Mouse (Mus musculus): ENCODE results near the gene Ppie.
"Not testable (repeated sequence)": the region's sequence is repeated elsewhere in the genome, so short reads cannot be mapped to it uniquely, and the experiment has no call there.

The Ppie gene

GRCm38 (mm10) chr4:123114651-123115050 lies 25.1 kb downstream of the Ppie start:
- not testable (repeated sequence) for DNase-seq (ENCODE audit: low spot score)

DNA sequence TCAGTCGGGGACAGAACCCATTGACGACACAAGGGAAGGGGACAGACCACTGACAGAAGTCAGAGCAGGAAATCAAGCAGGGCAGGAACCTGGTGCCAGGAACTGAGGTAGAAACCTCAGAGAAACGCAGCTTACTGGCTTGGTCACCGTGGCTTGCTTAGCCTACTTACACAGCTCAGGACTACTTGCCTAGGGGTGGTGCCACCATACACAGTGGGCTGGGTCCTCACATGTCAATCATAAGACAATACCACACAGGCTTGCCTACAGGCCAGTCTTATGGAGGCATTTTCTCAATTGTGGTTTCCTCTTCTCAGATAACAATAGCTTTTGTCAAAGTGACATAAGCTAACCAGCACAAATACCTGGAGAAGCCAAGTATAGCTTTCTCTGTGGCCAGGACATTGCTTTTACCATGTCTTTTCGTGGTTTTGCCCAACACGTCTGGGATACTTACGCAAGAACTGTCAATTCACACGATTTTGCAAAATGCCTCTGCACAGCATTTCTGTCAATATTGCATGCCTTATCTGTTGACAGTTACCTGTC lies 27.5 kb downstream of the Ppie start:
- no peak for DNase-seq (ENCODE audit: low spot score)

GRCm38 (mm10) chr4:123111275-123111983 lies 28.3 kb downstream of the Ppie start:
- DNase-seq (ENCODE audit: low spot score), result not testable (repeated sequence)

GRCm38 (mm10) chr4:123110751-123111150 lies 29.0 kb downstream of the Ppie start:
- no peak for DNase-seq (ENCODE audit: low spot score)

DNA sequence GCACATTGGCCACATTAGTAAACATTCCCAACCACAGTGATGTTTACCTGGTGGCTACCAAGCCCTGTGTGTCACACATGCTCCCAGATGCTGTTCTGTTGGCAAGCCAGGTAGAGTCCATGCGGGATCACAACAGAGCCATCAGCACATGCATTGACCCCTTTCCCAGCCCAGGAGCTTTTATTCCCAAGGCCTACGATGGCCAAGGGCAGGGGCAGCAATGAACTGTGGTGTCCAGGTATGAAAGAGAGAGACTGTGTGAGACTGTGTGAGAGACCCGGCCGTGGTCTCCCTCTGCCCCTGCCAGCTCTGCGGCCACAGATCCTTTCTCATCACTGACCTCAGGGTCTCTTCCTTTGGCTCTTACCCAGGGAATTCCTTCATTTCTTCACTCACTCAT lies 31.7 kb downstream of the Ppie start:
- DNase-seq (ENCODE audit: low spot score), result no peak

- no peak for DNase-seq (ENCODE audit: low spot score)
Observed at GRCm38 (mm10) chr4:123106864-123107263, 32.9 kb downstream of the Ppie start.

DNA sequence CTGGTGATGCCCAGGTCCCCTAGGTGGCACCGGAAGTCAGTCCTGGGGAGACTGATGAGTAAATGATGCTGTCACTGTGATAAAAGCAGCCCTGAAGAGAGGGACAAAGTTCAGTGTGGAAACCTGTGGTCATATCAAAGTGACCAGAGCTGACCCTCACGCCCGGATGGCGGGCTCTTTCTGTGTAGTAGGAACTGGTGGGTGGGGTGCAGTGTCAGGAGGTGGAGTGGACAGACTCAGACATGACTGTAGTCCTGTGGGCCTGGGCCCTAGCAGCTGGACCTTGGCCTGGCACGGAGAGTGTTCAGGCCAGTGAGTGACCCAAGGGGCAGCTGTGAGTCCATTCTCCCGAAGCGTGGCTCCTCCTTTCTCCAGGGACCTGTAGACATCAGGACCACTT lies 33.8 kb downstream of the Ppie start:
- DNase-seq (ENCODE audit: low spot score), result not testable (repeated sequence)

GRCm38 (mm10) chr4:123105451-123105790 lies 34.3 kb downstream of the Ppie start:
- no peak for DNase-seq (ENCODE audit: low spot score)

GRCm38 (mm10) chr4:123104651-123105450 lies 34.9 kb downstream of the Ppie start, which contains the start of gene Bmp8b:
Gene Bmp8b (plus strand): TSS chr4:123105165.
- DNase-seq (ENCODE audit: low spot score), result no peak

DNA sequence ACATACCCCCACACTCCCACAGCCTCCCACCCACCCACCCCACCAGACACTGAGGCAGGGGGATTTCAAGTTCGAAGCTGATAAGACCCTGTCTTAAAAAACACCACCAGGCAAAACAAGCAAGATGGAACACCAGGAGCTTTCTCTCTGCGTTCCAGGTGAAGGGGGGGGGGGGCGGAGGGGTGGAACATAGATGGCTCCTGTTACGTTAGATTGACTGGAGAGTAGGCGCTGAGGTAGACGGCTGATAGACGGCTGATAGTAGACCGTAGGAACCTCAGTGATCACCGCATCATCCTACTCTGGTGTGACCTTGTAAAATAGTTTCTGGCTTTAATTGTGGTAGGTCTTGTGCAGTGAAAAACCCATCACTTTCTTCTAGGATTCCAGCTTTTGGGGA lies 45.9 kb downstream of the Ppie start:
- DNase-seq (ENCODE audit: low spot score), result no peak

DNA sequence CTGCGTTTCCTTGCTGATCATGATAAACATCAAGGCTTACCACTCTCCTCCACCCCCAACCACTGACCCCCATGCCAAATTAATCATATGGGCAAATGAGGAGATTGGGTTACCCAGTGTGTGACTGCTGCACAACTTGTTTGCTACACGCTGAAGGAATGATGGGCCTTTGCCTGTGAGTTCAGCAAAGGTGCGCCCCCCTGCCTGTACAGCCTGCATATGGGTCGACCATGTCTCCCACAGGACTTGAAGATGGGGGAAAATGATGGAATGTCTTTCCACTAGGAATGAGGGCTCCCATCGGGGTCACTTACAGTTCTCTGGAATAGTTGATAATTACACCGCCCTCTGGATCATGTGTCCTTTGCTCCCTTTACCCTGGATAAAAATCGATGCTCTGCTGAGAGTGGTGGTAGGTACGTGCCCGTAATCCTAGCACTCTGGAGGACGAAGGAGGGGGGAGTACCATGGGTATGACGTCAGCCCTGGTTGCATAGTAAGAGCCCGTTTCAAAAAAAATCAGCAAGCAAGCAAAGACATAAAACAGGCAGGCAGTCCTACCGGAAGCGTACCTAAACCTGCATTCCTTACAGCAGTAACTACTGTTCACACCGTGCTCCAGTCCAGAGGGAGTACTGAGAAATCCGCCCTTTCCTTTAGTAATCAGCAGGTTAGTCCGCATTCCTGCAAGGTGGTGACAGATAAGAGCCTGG lies 46.5 kb downstream of the Ppie start:
- DNase-seq (ENCODE audit: low spot score), result no peak

- DNase-seq (ENCODE audit: low spot score), result no peak
Observed at GRCm38 (mm10) chr4:123092621-123093020, 47.1 kb downstream of the Ppie start.

DNA sequence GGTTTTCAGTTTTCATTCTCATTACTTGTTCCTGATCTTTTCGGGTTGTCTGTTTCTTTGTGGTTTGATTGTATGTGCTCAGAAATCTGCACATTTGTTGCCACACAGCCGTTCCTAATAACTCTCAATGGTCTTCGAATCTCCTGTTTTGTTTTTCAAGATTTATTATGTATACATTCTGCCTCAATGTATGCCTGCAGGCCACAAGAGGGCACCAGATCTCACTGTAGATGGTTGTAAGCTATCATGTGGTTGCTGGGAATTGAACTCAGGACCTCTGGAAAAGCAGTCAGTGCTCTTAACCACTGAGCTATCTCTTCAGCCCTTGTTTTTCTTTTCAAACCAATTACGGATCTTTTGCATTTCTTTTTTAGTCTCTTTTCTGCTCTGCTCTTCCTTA lies 53.4 kb downstream of the Ppie start:
- DNase-seq (ENCODE audit: low spot score), result no peak

- no peak for DNase-seq (ENCODE audit: low spot score)
Observed at GRCm38 (mm10) chr4:123085290-123085689, 54.5 kb downstream of the Ppie start.

DNA sequence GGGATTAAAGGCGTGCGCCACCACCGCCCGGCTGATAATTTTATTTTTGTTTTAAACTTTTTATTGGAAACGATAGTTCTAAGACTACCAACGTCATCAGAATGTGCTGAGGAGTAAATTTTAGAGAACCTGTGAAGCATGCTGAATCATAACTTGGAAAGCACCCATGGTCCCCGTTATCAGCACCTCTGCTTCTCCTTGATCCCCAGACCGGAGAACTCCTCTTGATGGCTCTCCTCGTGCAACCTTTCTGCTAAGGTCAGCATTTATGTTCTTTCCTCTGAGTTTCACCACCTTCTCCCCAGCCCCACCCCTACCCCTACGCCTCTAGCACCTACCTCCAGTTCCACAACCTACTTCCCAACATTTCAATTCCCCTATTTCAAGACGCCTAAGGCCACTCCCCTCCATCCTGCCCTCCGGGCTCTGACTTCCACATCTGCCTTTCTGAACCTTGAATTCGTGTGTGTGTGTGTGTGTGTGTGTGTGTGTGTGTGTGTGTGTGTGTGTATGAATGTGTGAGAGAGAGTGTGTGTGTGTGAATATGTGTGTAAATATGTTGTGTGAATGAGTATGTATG lies 56.3 kb downstream of the Ppie start:
- no peak for DNase-seq (ENCODE audit: low spot score)

DNA sequence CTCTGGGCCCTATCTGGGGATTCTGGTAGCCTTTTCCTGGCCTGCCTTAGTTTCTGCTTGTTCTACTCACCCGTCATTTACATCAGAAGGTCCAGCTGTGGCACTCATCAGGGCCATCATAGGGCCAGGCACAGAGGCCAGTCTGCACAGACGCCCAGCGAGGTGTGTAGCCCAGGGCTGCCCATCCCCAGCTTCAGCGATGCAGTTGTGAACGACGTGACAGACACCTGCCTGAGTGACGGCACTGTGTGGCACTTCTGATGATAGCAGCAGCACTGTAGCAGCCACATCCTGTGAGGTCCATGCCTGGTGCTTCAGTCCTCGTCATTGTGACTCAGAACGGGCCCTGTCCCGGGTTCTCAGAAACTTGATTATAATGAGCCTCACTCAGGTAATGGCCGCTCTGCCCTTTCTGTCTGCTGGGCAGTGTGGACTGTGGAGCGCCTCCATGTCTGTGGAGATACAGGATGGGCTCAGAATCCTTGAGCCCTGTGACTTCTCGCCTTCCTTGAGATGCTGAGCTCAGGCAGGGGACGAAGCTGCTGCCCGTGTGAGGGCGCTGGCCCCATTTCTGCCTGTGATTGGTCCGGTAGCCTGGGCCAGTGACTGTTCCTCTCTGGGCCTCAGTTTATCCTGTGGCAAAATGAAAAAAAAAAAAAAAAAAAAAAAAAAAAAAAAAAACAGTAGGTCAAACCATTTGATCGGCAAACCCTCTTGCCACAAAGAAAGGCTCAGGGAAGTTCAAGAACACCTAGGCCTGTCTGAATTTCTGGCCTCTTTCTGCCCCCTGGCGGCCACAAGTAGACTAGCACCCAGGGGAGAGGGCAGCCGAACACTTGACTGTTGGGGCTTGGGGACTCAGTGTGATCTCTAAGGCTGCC lies 57.2 kb downstream of the Ppie start:
- no peak for DNase-seq (ENCODE audit: low spot score)

DNA sequence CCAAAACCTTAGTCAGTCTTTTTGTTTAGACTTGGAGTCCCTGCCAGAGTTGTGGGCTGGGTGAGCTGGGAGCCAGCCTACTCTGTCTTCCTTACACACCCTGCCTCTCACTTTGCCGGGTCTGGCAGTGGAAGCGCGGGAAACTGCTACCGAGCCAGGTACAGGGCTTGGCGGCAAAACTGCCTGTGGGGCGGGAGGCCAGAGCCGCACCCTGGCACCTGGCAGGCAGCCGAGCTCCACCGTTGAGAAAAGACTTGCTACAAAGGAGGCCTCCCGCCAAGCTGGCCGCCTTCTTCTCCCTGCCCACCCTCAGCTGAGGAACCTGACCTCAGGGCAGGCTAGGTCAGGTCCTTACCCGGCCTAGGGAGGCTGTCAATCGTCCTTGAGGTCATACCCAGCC lies 59.0 kb downstream of the Ppie start:
- DNase-seq (ENCODE audit: low spot score), result no peak

- DNase-seq (ENCODE audit: low spot score), result no peak
Observed at GRCm38 (mm10) chr4:123078231-123078630, 61.5 kb downstream of the Ppie start.
